Mouse (Mus musculus) leukemia stem cell, adult 10-12 weeks (primary cell): Measurements from ENCODE around the gene Gm5286. TPM values are rescaled to one million over a fixed set of nuclear protein-coding genes. Genes with fewer than 3 reads are reported as not detected.

Experiments used
- polyA plus RNA-seq: library from polyadenylated mRNA; stranded (reverse); fragments of >175 nt; gene quantifications from 2 replicates; pipeline ENCODE4 v1.2.3, GENCODE M21; 2012; ENCODE audit warnings: low replicate concordance

The Gm5286 gene
- not detected in 2 replicates for polyA plus RNA-seq

DNA sequence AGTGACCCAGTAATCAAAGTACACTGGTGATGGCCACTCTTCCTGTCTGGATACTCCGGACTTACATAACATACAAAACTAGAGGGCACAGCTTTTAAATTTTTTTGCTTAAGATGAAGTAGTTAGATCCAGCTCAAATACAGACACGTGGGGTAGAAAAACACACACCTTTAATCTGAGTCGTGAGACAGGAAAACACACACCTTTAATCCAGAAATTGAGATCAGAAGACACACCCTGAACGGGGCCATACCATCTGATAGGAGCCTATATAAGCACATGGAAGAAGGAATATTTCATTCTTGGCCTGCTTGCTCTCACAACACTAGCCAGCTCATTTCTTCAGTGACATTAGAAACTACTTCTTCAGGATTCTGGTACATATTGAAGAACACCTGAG is at the start of gene Gm5286:
TSS of gene Gm5286 (plus strand) at position 301 of the 400 bp plus-strand sequence.

DNA sequence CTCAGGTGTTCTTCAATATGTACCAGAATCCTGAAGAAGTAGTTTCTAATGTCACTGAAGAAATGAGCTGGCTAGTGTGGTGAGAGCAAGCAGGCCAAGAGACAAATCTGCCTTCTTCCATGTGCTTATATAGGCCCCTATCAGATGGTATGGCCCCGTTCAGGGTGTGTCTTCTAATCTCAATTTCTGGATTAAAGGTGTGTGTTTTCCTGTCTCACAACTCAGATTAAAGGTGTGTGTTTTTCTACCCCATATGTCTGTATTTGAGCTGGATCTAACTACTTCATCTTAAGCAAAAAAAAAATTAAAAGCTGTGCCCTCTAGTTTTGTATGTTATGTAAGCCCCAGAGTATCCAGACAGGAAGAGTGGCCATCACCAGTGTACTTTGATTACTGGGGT is 18.4 kb upstream of the Gm5286 start, which contains the start of gene Gm10696:
TSS of gene Gm10696 (minus strand) at position 101 of the 400 bp plus-strand sequence.

Other genes with a start within 250 kb of the Gm5286 start
- not detected in 2 replicates for gene Tdpoz5, start 235.4 kb upstream of the Gm5286 start, polyA plus RNA-seq
- 0.25 TPM in 1 of 2 replicates, not detected in the other for gene Gm9125, start 141.8 kb upstream of the Gm5286 start, polyA plus RNA-seq
- gene Gm10697, start 124.1 kb upstream of the Gm5286 start, polyA plus RNA-seq, result not detected in 2 replicates
- gene Gm10696, start 18.5 kb upstream of the Gm5286 start, polyA plus RNA-seq, result not detected in 2 replicates
- not detected in 2 replicates for gene Gm4778, start 67.3 kb downstream of the Gm5286 start, polyA plus RNA-seq
- 0.41 TPM in 1 of 2 replicates, not detected in the other for gene Them4, start 113.4 kb downstream of the Gm5286 start, polyA plus RNA-seq
- gene Them5, start 145.4 kb downstream of the Gm5286 start, polyA plus RNA-seq, result not detected in 2 replicates
- not detected in 2 replicates for gene C2cd4d, start 165.7 kb downstream of the Gm5286 start, polyA plus RNA-seq
- not detected in 2 replicates for gene Rorc, start 176.1 kb downstream of the Gm5286 start, polyA plus RNA-seq
- gene Lingo4, start 201.8 kb downstream of the Gm5286 start, polyA plus RNA-seq, result 0.08 and 0.12 TPM in 2 replicates
- 0.62 and 1.2 TPM in 2 replicates for gene Tdrkh, start 216.6 kb downstream of the Gm5286 start, polyA plus RNA-seq
- 64.0 and 64.6 TPM in 2 replicates for gene Mrpl9, start 246.6 kb downstream of the Gm5286 start, polyA plus RNA-seq
- gene Oaz3, start 247.2 kb downstream of the Gm5286 start, polyA plus RNA-seq, result not detected in 2 replicates